Mouse (Mus musculus) midbrain, embryonic 11.5 days (tissue): Measurements from ENCODE around the gene Tnrc6b. TPM values are rescaled to one million over a fixed set of nuclear protein-coding genes. Genes with fewer than 3 reads are reported as not detected.

Experiments
- ATAC-seq: fragments of 200-750 bp; cut with Nextera tagmentation; 2 replicates; pipeline ENCODE4 v1.8.0; 2017; ENCODE audit warnings: moderate TSS enrichment, moderate library complexity; ENCODE audit not compliant: low FRiP score
- DNase-seq: peaks from one replicate; pipeline ENCODE4 v3.0.0; 2015; ENCODE audit warnings: low spot score; ENCODE audit errors: missing footprints
- H3K27ac ChIP-seq: fragments of 300-500 bp; sonication (generic); 2 replicates; pipeline ENCODE4 v1.5.1; 2014; ENCODE audit warnings: low read depth, low read length
- H3K27me3 ChIP-seq: fragments of 300-500 bp; sonication (generic); 2 replicates; pipeline ENCODE4 v1.6.1; 2014; ENCODE audit warnings: mild to moderate bottlenecking, low read length, moderate library complexity, mixed read lengths; ENCODE audit not compliant: control insufficient read depth, insufficient read depth
- H3K36me3 ChIP-seq: fragments of 300-500 bp; sonication (generic); 2 replicates; pipeline ENCODE4 v1.6.1; 2014; ENCODE audit warnings: mild to moderate bottlenecking, low read length, moderate library complexity, mixed read lengths; ENCODE audit not compliant: control insufficient read depth, insufficient read depth
- H3K4me1 ChIP-seq: fragments of 300-500 bp; sonication (generic); 2 replicates; pipeline ENCODE4 v1.6.1; 2014; ENCODE audit warnings: low read length; ENCODE audit not compliant: control insufficient read depth, insufficient read depth
- H3K4me2 ChIP-seq: fragments of 300-500 bp; sonication (generic); 2 replicates; pipeline ENCODE4 v1.6.1; 2014; ENCODE audit warnings: mild to moderate bottlenecking, moderate library complexity
- H3K4me3 ChIP-seq: fragments of 300-500 bp; sonication (generic); 2 replicates; pipeline ENCODE4 v1.5.1; 2014; ENCODE audit warnings: low read depth, low read length
- H3K9ac ChIP-seq: fragments of 300-500 bp; sonication (generic); 2 replicates; pipeline ENCODE4 v1.6.1; 2014; ENCODE audit warnings: low read length
- H3K9me3 ChIP-seq: fragments of 300-500 bp; sonication (generic); 2 replicates; pipeline ENCODE4 v1.6.1; 2016; ENCODE audit warnings: low read length; ENCODE audit not compliant: control insufficient read depth
- WGBS: fragments of 180-500 bp; shearing (Covaris S2); extraction: QIAGEN DNeasy Blood & Tissue Kit; methylation state at CpG from one replicate; pipeline ENCODE4 v1.1.7; 2014; 5-methylcytosine and 5-hydroxymethylcytosine counted together
- polyA plus RNA-seq: library from polyadenylated mRNA; unstranded; fragments of >200 nt; fragmentation: Nextera tagmentation; extraction: Ambion mirVana; gene quantifications from 2 replicates; pipeline ENCODE4 v1.2.1, GENCODE M21; 2014

Gene Tnrc6b
- polyA plus RNA-seq, 1 experiment from 2014 or later: 17.0 TPM

GRCm38 (mm10) chr15:80762621-80763020, 51.5 kb downstream of the Tnrc6b start:
- no peak overlapping the region for H3K27ac ChIP-seq
- WGBS: 84% methylated on average over 4 of the region's 4 CpGs
- H3K4me2 ChIP-seq: no peak overlapping the region
- H3K9ac ChIP-seq: no peak overlapping the region
- H3K36me3 ChIP-seq: no peaks in the 10 kb centered on the region
- ATAC-seq (no peak), DNase-seq (no peak)
- no peak overlapping the region for H3K4me3 ChIP-seq
- no peaks in the 10 kb centered on the region for H3K9me3 ChIP-seq
- no peaks in the 10 kb centered on the region for H3K27me3 ChIP-seq
- no peaks in the 10 kb centered on the region for H3K4me1 ChIP-seq

GRCm38 (mm10) chr15:80764666-80765065, 53.6 kb downstream of the Tnrc6b start:
- H3K4me2 ChIP-seq: no peak overlapping the region
- no peak overlapping the region for H3K27ac ChIP-seq
- H3K36me3 ChIP-seq: no peaks in the 10 kb centered on the region
- DNase-seq (no peak), ATAC-seq (no peak)
- H3K4me3 ChIP-seq: no peak overlapping the region
- WGBS: 93% methylated on average over 6 of the region's 6 CpGs
- no peaks in the 10 kb centered on the region for H3K4me1 ChIP-seq
- H3K9ac ChIP-seq: no peak overlapping the region
- no peaks in the 10 kb centered on the region for H3K27me3 ChIP-seq
- no peaks in the 10 kb centered on the region for H3K9me3 ChIP-seq

GRCm38 (mm10) chr15:80765381-80765780, 54.3 kb downstream of the Tnrc6b start:
- Histone ChIP-seq H3K27me3 (no peaks in the 10 kb centered on the region), H3K4me3 (no peak overlapping the region), H3K4me2 (no peak overlapping the region), H3K36me3 (no peaks in the 10 kb centered on the region), H3K9ac (no peak overlapping the region), H3K27ac (no peak overlapping the region), H3K9me3 (no peaks in the 10 kb centered on the region), H3K4me1 (no peaks in the 10 kb centered on the region)
- WGBS: 88% methylated on average over 2 of the region's 2 CpGs
- ATAC-seq (no peak), DNase-seq (no peak)

- Histone ChIP-seq H3K9ac (no peak overlapping the region), H3K4me1 (no peaks in the 10 kb centered on the region), H3K27ac (no peak overlapping the region), H3K4me3 (no peak overlapping the region), H3K4me2 (no peak overlapping the region), H3K36me3 (no peaks in the 10 kb centered on the region), H3K9me3 (no peaks in the 10 kb centered on the region), H3K27me3 (no peaks in the 10 kb centered on the region)
- WGBS: 87% methylated on average over 3 of the region's 3 CpGs
- DNase-seq (no peak), ATAC-seq (no peak)
Observed at GRCm38 (mm10) chr15:80768216-80768615, 57.1 kb downstream of the Tnrc6b start.

GRCm38 (mm10) chr15:80771926-80772441, 60.9 kb downstream of the Tnrc6b start:
- 55% methylated on average over 1 of the region's 1 CpGs for WGBS
- no peaks in the 10 kb centered on the region for H3K36me3 ChIP-seq
- DNase-seq (no peak), ATAC-seq (no peak)
- H3K4me3 ChIP-seq: no peak overlapping the region
- H3K4me1 ChIP-seq: no peaks in the 10 kb centered on the region
- H3K9ac ChIP-seq: no peak overlapping the region
- no peak overlapping the region for H3K4me2 ChIP-seq
- H3K27me3 ChIP-seq: no peaks in the 10 kb centered on the region
- H3K27ac ChIP-seq: no peak overlapping the region
- no peaks in the 10 kb centered on the region for H3K9me3 ChIP-seq

- Histone ChIP-seq H3K27me3 (no peaks in the 10 kb centered on the region), H3K4me3 (no peak overlapping the region), H3K9me3 (no peaks in the 10 kb centered on the region), H3K27ac (no peak overlapping the region), H3K36me3 (no peaks in the 10 kb centered on the region), H3K9ac (no peak overlapping the region), H3K4me2 (no peak overlapping the region), H3K4me1 (no peaks in the 10 kb centered on the region)
- 84% methylated on average over 1 of the region's 1 CpGs for WGBS
- DNase-seq (no peak), ATAC-seq (no peak)
Observed at GRCm38 (mm10) chr15:80774666-80775065, 63.6 kb downstream of the Tnrc6b start.

- Histone ChIP-seq H3K9me3 (no peaks in the 10 kb centered on the region), H3K9ac (no peak overlapping the region), H3K4me3 (no peak overlapping the region), H3K4me1 (no peaks in the 10 kb centered on the region), H3K36me3 (no peaks in the 10 kb centered on the region), H3K27me3 (no peaks in the 10 kb centered on the region), H3K4me2 (no peak overlapping the region), H3K27ac (no peak overlapping the region)
- no peak for ATAC-seq
- 81% methylated on average over 3 of the region's 3 CpGs for whole genome bisulfite sequencing
- DNase-seq: no peak
Observed at GRCm38 (mm10) chr15:80779006-80779405, 67.9 kb downstream of the Tnrc6b start.

- Histone ChIP-seq H3K4me2 (no peak overlapping the region), H3K27ac (no peak overlapping the region), H3K4me1 (no peaks in the 10 kb centered on the region), H3K36me3 (no peaks in the 10 kb centered on the region), H3K4me3 (no peak overlapping the region), H3K9me3 (no peaks in the 10 kb centered on the region), H3K27me3 (no peaks in the 10 kb centered on the region), H3K9ac (no peak overlapping the region)
- DNase-seq (no peak), ATAC-seq (no peak)
- 92% methylated on average over 5 of the region's 5 CpGs for WGBS
Observed at GRCm38 (mm10) chr15:80780154-80780751, 69.1 kb downstream of the Tnrc6b start.

GRCm38 (mm10) chr15:80781218-80781806, 70.2 kb downstream of the Tnrc6b start:
- Histone ChIP-seq H3K9ac (no peak overlapping the region), H3K4me3 (no peak overlapping the region), H3K27ac (no peak overlapping the region), H3K4me2 (no peak overlapping the region), H3K9me3 (no peaks in the 10 kb centered on the region), H3K27me3 (no peaks in the 10 kb centered on the region), H3K36me3 (no peaks in the 10 kb centered on the region), H3K4me1 (no peaks in the 10 kb centered on the region)
- ATAC-seq: no peak
- 90% methylated on average over 5 of the region's 5 CpGs for WGBS
- no peak for DNase-seq
